8 mouse cellular contexts compared by ENCODE assay signal in the genomic region with DNA sequence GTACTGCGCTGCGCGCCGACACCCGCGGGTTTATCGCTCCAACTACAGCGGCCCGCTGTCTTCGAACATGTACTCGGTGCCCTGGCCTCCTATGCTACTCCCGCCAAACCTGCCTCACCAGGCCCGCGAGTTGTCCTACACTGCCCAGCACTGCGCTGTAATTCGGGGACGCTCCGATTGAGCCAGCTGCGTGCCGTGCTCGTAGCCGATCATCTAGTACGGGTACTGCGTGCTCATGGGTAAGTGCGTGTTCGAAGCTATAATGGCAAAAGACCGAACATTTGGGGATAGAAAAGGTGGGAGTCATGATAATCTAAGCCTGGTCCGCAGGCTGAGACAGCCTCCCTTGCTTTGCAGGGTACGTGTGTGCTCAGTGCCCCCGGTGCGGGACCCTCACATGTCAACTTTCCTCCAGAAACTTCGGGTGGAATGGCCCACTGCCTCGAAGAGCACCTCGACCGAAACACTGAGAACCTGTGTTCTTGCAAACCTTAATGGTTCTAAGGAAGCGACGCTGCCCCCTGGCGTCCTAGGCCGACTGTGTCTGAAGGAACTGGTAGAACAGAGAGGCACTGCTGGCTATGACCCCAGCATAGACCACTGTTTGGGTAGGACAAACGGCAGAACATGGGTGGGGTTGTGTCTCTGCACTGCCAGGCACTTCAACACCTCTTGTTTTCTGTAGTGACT. TPM values are rescaled to one million over a fixed set of nuclear protein-coding genes. Genes with fewer than 3 reads are reported as not detected.
DNase-seq lines count a peak whose midpoint lies in the region; ATAC-seq lines count a peak whose summit lies in the region.

No protein-coding gene starts in this region.

- peaks cover 31% of the 10 kb centered on the region for H3K36me3 ChIP-seq in intestine, embryonic 15.5 days
- peaks cover 52% of the 10 kb centered on the region for H3K36me3 ChIP-seq in limb, embryonic 15.5 days
- peaks cover 37% of the 10 kb centered on the region for H3K36me3 ChIP-seq in midbrain, embryonic 15.5 days (replicated peaks)

- peak overlapping the region; percentile 55 for H3K9ac ChIP-seq in intestine, embryonic 15.5 days
- peak overlapping the region; percentile 55 for H3K9ac ChIP-seq in limb, embryonic 15.5 days
- peak overlapping the region; percentile 58 for H3K9ac ChIP-seq in midbrain, embryonic 15.5 days

- ATAC-seq in intestine, embryonic 15.5 days, result peak; percentile 13
- no peak for ATAC-seq in limb, embryonic 15.5 days (ENCODE audit: insufficient number of reproducible peaks, low FRiP score, low TSS enrichment, low read depth)
- no peak; the same call in none of the 2 replicates for ATAC-seq in midbrain, embryonic 15.5 days (replicated peaks)

- DNase-seq in left cerebral cortex, adult 18-20 months (ENCODE audit: low spot score in 2 of 2), result peak; percentile 74 to 75
- DNase-seq in left cerebral cortex, adult 11 months (ENCODE audit: low spot score), result no peak
- peak; percentile 65 to 78 for DNase-seq in cerebellum, postnatal 4 days (ENCODE audit: low spot score in 2 of 2)
- DNase-seq in gastrocnemius, postnatal 14 days, result peak; percentile 76
- peak; percentile 90 to 94 for DNase-seq in spleen, postnatal 4 days (ENCODE audit: low spot score in 2 of 2)

- H3K27ac ChIP-seq in intestine, embryonic 15.5 days, result peak overlapping the region; percentile 94
- H3K27ac ChIP-seq in limb, embryonic 15.5 days, result peak overlapping the region; percentile 75
- H3K27ac ChIP-seq in midbrain, embryonic 15.5 days, result peak overlapping the region; percentile 75

- peak overlapping the region; percentile 66 for H3K4me3 ChIP-seq in intestine, embryonic 15.5 days (replicated peaks)
- peak overlapping the region; percentile 63 for H3K4me3 ChIP-seq in limb, embryonic 15.5 days
- peak overlapping the region; percentile 62 for H3K4me3 ChIP-seq in midbrain, embryonic 15.5 days

- H3K9me3 ChIP-seq in intestine, embryonic 15.5 days, result no peaks in the 10 kb centered on the region
- H3K9me3 ChIP-seq in limb, embryonic 15.5 days, result no peaks in the 10 kb centered on the region
- H3K9me3 ChIP-seq in midbrain, embryonic 15.5 days, result no peaks in the 10 kb centered on the region

- H3K4me1 ChIP-seq in intestine, embryonic 15.5 days (replicated peaks), result peaks cover 27% of the 10 kb centered on the region
- H3K4me1 ChIP-seq in limb, embryonic 15.5 days, result peaks cover 53% of the 10 kb centered on the region
- H3K4me1 ChIP-seq in midbrain, embryonic 15.5 days, result peaks cover 67% of the 10 kb centered on the region

- peak overlapping the region; percentile 97 for H3K4me2 ChIP-seq in intestine, embryonic 15.5 days (replicated peaks)
- peak overlapping the region; percentile 98 for H3K4me2 ChIP-seq in limb, embryonic 15.5 days
- H3K4me2 ChIP-seq in midbrain, embryonic 15.5 days, result peak overlapping the region; percentile 98

- 1% methylated on average over 40 of the region's 40 CpGs for WGBS in intestine, embryonic 15.5 days
- 1% methylated on average over 40 of the region's 40 CpGs for WGBS in limb, embryonic 15.5 days
- WGBS in midbrain, embryonic 15.5 days, result 2% methylated on average over 40 of the region's 40 CpGs

- no peaks in the 10 kb centered on the region for H3K27me3 ChIP-seq in intestine, embryonic 15.5 days (replicated peaks)
- H3K27me3 ChIP-seq in limb, embryonic 15.5 days, result no peaks in the 10 kb centered on the region
- H3K27me3 ChIP-seq in midbrain, embryonic 15.5 days (replicated peaks), result no peaks in the 10 kb centered on the region

- intact Hi-C loops in gastrocnemius, postnatal 14 days (cut with DNase I; ENCODE audit: low total_unique reads), result no loop called here

RNA-seq across cellular contexts. Expression of gene Dalrd3, which starts 0.7 kb away (rescaled TPM):
- total RNA-seq in left cerebral cortex, adult 18-20 months (2021), result 100 to 1,000 TPM in 1 of 2 experiments, 10 to 100 TPM in 1; 85.1 to 102 TPM
- 1 to 10 TPM; 7.0 to 7.9 TPM for total RNA-seq in gastrocnemius, postnatal 14 days (2021)
- polyA plus RNA-seq in intestine, embryonic 15.5 days (2015; fragmentation: Nextera tagmentation; extraction: Ambion mirVana), result 112 and 118 TPM in 2 replicates
- polyA plus RNA-seq in limb, embryonic 15.5 days (2015; fragmentation: Nextera tagmentation; extraction: Ambion mirVana), result 109 and 122 TPM in 2 replicates
- polyA plus RNA-seq in midbrain, embryonic 15.5 days (2015; fragmentation: Nextera tagmentation; extraction: Ambion mirVana), result 336 and 351 TPM in 2 replicates

RNA-seq across cellular contexts. Expression of gene Ndufaf3, which starts 3.1 kb away (rescaled TPM):
- 10 to 100 TPM; 53.8 to 70.6 TPM for total RNA-seq in left cerebral cortex, adult 18-20 months (2021)
- 10 to 100 TPM; 30.0 to 32.9 TPM for total RNA-seq in gastrocnemius, postnatal 14 days (2021)
- polyA plus RNA-seq in intestine, embryonic 15.5 days (2015; fragmentation: Nextera tagmentation; extraction: Ambion mirVana), result 37.7 and 42.4 TPM in 2 replicates
- polyA plus RNA-seq in limb, embryonic 15.5 days (2015; fragmentation: Nextera tagmentation; extraction: Ambion mirVana), result 33.6 and 40.4 TPM in 2 replicates
- 75.2 and 76.8 TPM in 2 replicates for polyA plus RNA-seq in midbrain, embryonic 15.5 days (2015; fragmentation: Nextera tagmentation; extraction: Ambion mirVana)

RNA-seq across cellular contexts. Expression of gene Wdr6, which starts 8.2 kb away (rescaled TPM):
- 100 to 1,000 TPM in 1 of 2 experiments, 10 to 100 TPM in 1; 96.3 to 126 TPM for total RNA-seq in left cerebral cortex, adult 18-20 months (2021)
- 10 to 100 TPM in 1 of 2 experiments, 1 to 10 TPM in 1; 6.9 to 10.4 TPM for total RNA-seq in gastrocnemius, postnatal 14 days (2021)
- polyA plus RNA-seq in intestine, embryonic 15.5 days (2015; fragmentation: Nextera tagmentation; extraction: Ambion mirVana), result 71.4 and 72.7 TPM in 2 replicates
- 89.6 and 95.0 TPM in 2 replicates for polyA plus RNA-seq in limb, embryonic 15.5 days (2015; fragmentation: Nextera tagmentation; extraction: Ambion mirVana)
- polyA plus RNA-seq in midbrain, embryonic 15.5 days (2015; fragmentation: Nextera tagmentation; extraction: Ambion mirVana), result 404 and 429 TPM in 2 replicates

RNA-seq across cellular contexts. Expression of gene Impdh2, which starts 10.3 kb away (rescaled TPM):
- 10 to 100 TPM; 46.7 to 47.7 TPM for total RNA-seq in left cerebral cortex, adult 18-20 months (2021)
- 10 to 100 TPM; 50.6 to 55.4 TPM for total RNA-seq in gastrocnemius, postnatal 14 days (2021)
- polyA plus RNA-seq in intestine, embryonic 15.5 days (2015; fragmentation: Nextera tagmentation; extraction: Ambion mirVana), result 173 and 179 TPM in 2 replicates
- 151 and 157 TPM in 2 replicates for polyA plus RNA-seq in limb, embryonic 15.5 days (2015; fragmentation: Nextera tagmentation; extraction: Ambion mirVana)
- 101 TPM in 2 replicates for polyA plus RNA-seq in midbrain, embryonic 15.5 days (2015; fragmentation: Nextera tagmentation; extraction: Ambion mirVana)

RNA-seq across cellular contexts. Expression of gene P4htm, which starts 27.1 kb away (rescaled TPM):
- 10 to 100 TPM; 91.8 to 92.3 TPM for total RNA-seq in left cerebral cortex, adult 18-20 months (2021)
- total RNA-seq in gastrocnemius, postnatal 14 days (2021), result 1 to 10 TPM; 4.0 to 4.1 TPM
- 5.8 and 6.4 TPM in 2 replicates for polyA plus RNA-seq in intestine, embryonic 15.5 days (2015; fragmentation: Nextera tagmentation; extraction: Ambion mirVana)
- polyA plus RNA-seq in limb, embryonic 15.5 days (2015; fragmentation: Nextera tagmentation; extraction: Ambion mirVana), result 8.8 and 10.8 TPM in 2 replicates
- polyA plus RNA-seq in midbrain, embryonic 15.5 days (2015; fragmentation: Nextera tagmentation; extraction: Ambion mirVana), result 32.7 and 38.5 TPM in 2 replicates
